Mouse (Mus musculus) midbrain, embryonic 15.5 days (tissue): ENCODE results near the gene Maged2. TPM values are rescaled to one million over a fixed set of nuclear protein-coding genes. Genes with fewer than 3 reads are reported as not detected.
"Not testable (repeated sequence)": the region's sequence is repeated elsewhere in the genome, so short reads cannot be mapped to it uniquely, and the experiment has no call there.

Source experiments
- ATAC-seq: fragments of 200-750 bp; cut with Nextera tagmentation; replicated peaks from 2 replicates; pipeline ENCODE4 v1.8.0; 2017; ENCODE audit warnings: moderate TSS enrichment
- H3K27ac ChIP-seq: fragments of 300-500 bp; sonication (generic); 2 replicates; pipeline ENCODE4 v1.5.1; 2015; ENCODE audit warnings: mild to moderate bottlenecking, inconsistent platforms
- H3K27me3 ChIP-seq: fragments of 300-500 bp; sonication (generic); replicated peaks from 2 replicates; pipeline ENCODE4 v1.6.1; 2015; ENCODE audit warnings: inconsistent platforms
- H3K36me3 ChIP-seq: fragments of 300-500 bp; sonication (generic); replicated peaks from 2 replicates; pipeline ENCODE4 v1.6.1; 2015; ENCODE audit warnings: inconsistent platforms
- H3K4me1 ChIP-seq: fragments of 300-500 bp; sonication (generic); 2 replicates; pipeline ENCODE4 v1.6.1; 2015; ENCODE audit warnings: inconsistent platforms
- H3K4me2 ChIP-seq: fragments of 300-500 bp; sonication (generic); 2 replicates; pipeline ENCODE4 v1.6.1; 2015; ENCODE audit warnings: inconsistent platforms, mild to moderate bottlenecking, moderate library complexity
- H3K4me3 ChIP-seq: fragments of 300-500 bp; sonication (generic); 2 replicates; pipeline ENCODE4 v1.5.1; 2015; ENCODE audit warnings: mild to moderate bottlenecking, inconsistent platforms
- H3K9ac ChIP-seq: fragments of 300-500 bp; sonication (generic); 2 replicates; pipeline ENCODE4 v1.6.1; 2015; ENCODE audit warnings: mild to moderate bottlenecking, inconsistent platforms
- H3K9me3 ChIP-seq: fragments of 300-500 bp; sonication (generic); 2 replicates; pipeline ENCODE4 v1.6.1; 2016; ENCODE audit warnings: inconsistent platforms
- WGBS: fragments of 180-500 bp; shearing (Covaris S2); methylation state at CpG from one replicate; pipeline ENCODE4 v1.1.7; 2015; ENCODE audit warnings: mixed read lengths; 5-methylcytosine and 5-hydroxymethylcytosine counted together
- polyA plus RNA-seq: library from polyadenylated mRNA; unstranded; fragments of >200 nt; fragmentation: Nextera tagmentation; extraction: Ambion mirVana; gene quantifications from 2 replicates; pipeline ENCODE4 v1.2.1, GENCODE M21; 2015

Gene Maged2
- polyA plus RNA-seq = 418 TPM in 2 replicates

- H3K27me3 ChIP-seq = no peaks in the 10 kb centered on the region
- H3K9ac ChIP-seq = peak within 1 kb of the TSS; percentile 57
- peaks cover 8% of the 10 kb centered on the region for H3K4me1 ChIP-seq
- peak within 1 kb of the TSS; percentile 54 for H3K4me3 ChIP-seq
- peak within 1 kb of the TSS; percentile 86 for H3K27ac ChIP-seq
- H3K9me3 ChIP-seq = no peaks in the 10 kb centered on the region
- peak; percentile 50 for ATAC-seq
- WGBS = 16% methylated on average over 7 of the region's 7 CpGs
- no peaks in the 10 kb centered on the region; the same call in 1 of the 2 replicates for H3K36me3 ChIP-seq
- peak within 1 kb of the TSS; percentile 56 for H3K4me2 ChIP-seq
Measured at GRCm38 (mm10) chrX:150814139-150814469, at the start of gene Maged2. Gene Maged2 (minus strand): TSS chrX:150814345.

- H3K9ac ChIP-seq = no peak overlapping the region
- no peaks in the 10 kb centered on the region for H3K9me3 ChIP-seq
- no peak overlapping the region for H3K27ac ChIP-seq
- H3K36me3 ChIP-seq = no peaks in the 10 kb centered on the region
- H3K4me3 ChIP-seq = no peak overlapping the region
- 71% methylated on average over 8 of the region's 8 CpGs for WGBS
- no peak overlapping the region for H3K4me2 ChIP-seq
- H3K4me1 ChIP-seq = no peaks in the 10 kb centered on the region
- ATAC-seq = no peak
- no peaks in the 10 kb centered on the region for H3K27me3 ChIP-seq
Measured at GRCm38 (mm10) chrX:150848230-150848629, 34.1 kb upstream of the Maged2 start.

- WGBS = 80% methylated on average over 4 of the region's 10 CpGs
- H3K9me3 ChIP-seq, H3K4me3 ChIP-seq, H3K4me2 ChIP-seq, H3K9ac ChIP-seq, H3K27me3 ChIP-seq, H3K4me1 ChIP-seq, H3K36me3 ChIP-seq, H3K27ac ChIP-seq: not testable (repeated sequence)
- ATAC-seq = peak; percentile 90
Measured at GRCm38 (mm10) chrX:150845480-150846205, 31.5 kb upstream of the Maged2 start.

GRCm38 (mm10) chrX:150843257-150843656 lies 29.1 kb upstream of the Maged2 start:
- 100% methylated on average over 2 of the region's 4 CpGs for WGBS

GRCm38 (mm10) chrX:150830297-150830696 lies 16.2 kb upstream of the Maged2 start:
- H3K9ac ChIP-seq = no peak overlapping the region
- ATAC-seq = no peak

More at GRCm38 (mm10) chrX:150843257-150843656, 29.1 kb upstream of the Maged2 start:
- H3K27ac ChIP-seq, H3K9me3 ChIP-seq, H3K4me1 ChIP-seq, H3K4me2 ChIP-seq, H3K27me3 ChIP-seq, H3K36me3 ChIP-seq, H3K4me3 ChIP-seq, ATAC-seq, H3K9ac ChIP-seq: not testable (repeated sequence)

GRCm38 (mm10) chrX:150817278-150817677 lies 3.1 kb upstream of the Maged2 start:
- Histone ChIP-seq H3K27me3 (no peaks in the 10 kb centered on the region), H3K4me3 (no peak overlapping the region), H3K36me3 (no peaks in the 10 kb centered on the region), H3K9ac (no peak overlapping the region), H3K9me3 (no peaks in the 10 kb centered on the region), H3K4me2 (no peak overlapping the region), H3K27ac (no peak overlapping the region), H3K4me1 (no peaks in the 10 kb centered on the region)
- ATAC-seq = no peak

More at GRCm38 (mm10) chrX:150830297-150830696, 16.2 kb upstream of the Maged2 start:
- H3K27ac ChIP-seq = no peak overlapping the region
- no peak overlapping the region for H3K4me3 ChIP-seq
- WGBS = 89% methylated on average over 4 of the region's 4 CpGs
- H3K4me2 ChIP-seq = no peak overlapping the region
- H3K36me3 ChIP-seq = no peaks in the 10 kb centered on the region
- H3K27me3 ChIP-seq = no peaks in the 10 kb centered on the region
- H3K4me1 ChIP-seq = no peaks in the 10 kb centered on the region
- H3K9me3 ChIP-seq = no peaks in the 10 kb centered on the region

GRCm38 (mm10) chrX:150815601-150816000 lies 1.5 kb upstream of the Maged2 start:
- H3K36me3 ChIP-seq = no peaks in the 10 kb centered on the region; the same call in 1 of the 2 replicates
- H3K4me2 ChIP-seq = no peak overlapping the region
- H3K27ac ChIP-seq = no peak overlapping the region
- H3K4me1 ChIP-seq = peaks cover 8% of the 10 kb centered on the region
- H3K4me3 ChIP-seq = no peak overlapping the region
- 86% methylated on average over 1 of the region's 1 CpGs for WGBS
- H3K9ac ChIP-seq = no peak overlapping the region
- ATAC-seq = no peak
- H3K9me3 ChIP-seq = no peaks in the 10 kb centered on the region
- no peaks in the 10 kb centered on the region for H3K27me3 ChIP-seq

- Histone ChIP-seq H3K9me3 (no peaks in the 10 kb centered on the region), H3K4me3 (peak overlapping the region; percentile 54), H3K4me1 (peaks cover 8% of the 10 kb centered on the region), H3K4me2 (peak overlapping the region; percentile 56), H3K9ac (peak overlapping the region; percentile 57), H3K27ac (peak overlapping the region; percentile 86), H3K27me3 (no peaks in the 10 kb centered on the region), H3K36me3 (no peaks in the 10 kb centered on the region; the same call in 1 of the 2 replicates)
- WGBS = 22% methylated on average over 16 of the region's 16 CpGs
- peak; percentile 78 for ATAC-seq
Measured at GRCm38 (mm10) chrX:150813464-150814138, 544 bp downstream of the Maged2 start.

- WGBS = 31% methylated on average over 21 of the region's 24 CpGs
Measured at GRCm38 (mm10) chrX:150812787-150813298, 1.3 kb downstream of the Maged2 start.

GRCm38 (mm10) chrX:150800987-150801386 lies 13.2 kb downstream of the Maged2 start:
- H3K27ac ChIP-seq, H3K9ac ChIP-seq, H3K4me1 ChIP-seq, H3K9me3 ChIP-seq, H3K4me3 ChIP-seq, H3K27me3 ChIP-seq, H3K4me2 ChIP-seq, H3K36me3 ChIP-seq, ATAC-seq: not testable (repeated sequence)
- 70% methylated on average over 1 of the region's 4 CpGs for WGBS

More at GRCm38 (mm10) chrX:150812787-150813298, 1.3 kb downstream of the Maged2 start:
- Histone ChIP-seq H3K9ac (peak overlapping the region; percentile 57), H3K4me3 (peak overlapping the region; percentile 54), H3K9me3 (no peaks in the 10 kb centered on the region), H3K4me1 (peaks cover 8% of the 10 kb centered on the region), H3K27ac (peak overlapping the region; percentile 86), H3K4me2 (peak overlapping the region; percentile 56), H3K36me3 (no peaks in the 10 kb centered on the region; the same call in 1 of the 2 replicates), H3K27me3 (no peaks in the 10 kb centered on the region)
- ATAC-seq = peak; percentile 94

- H3K4me3 ChIP-seq, H3K36me3 ChIP-seq, H3K27me3 ChIP-seq, H3K9me3 ChIP-seq, H3K27ac ChIP-seq, H3K4me2 ChIP-seq, H3K9ac ChIP-seq, H3K4me1 ChIP-seq: not testable (repeated sequence)
- WGBS = 75% methylated on average over 4 of the region's 10 CpGs
- ATAC-seq = peak; percentile 90
Measured at GRCm38 (mm10) chrX:150798493-150799177, 15.5 kb downstream of the Maged2 start.
